Mouse (Mus musculus): ENCODE measurements at regions not wholly inside any gene's neighbourhood (a gene's known extent, or its start where the extent isn't known, plus 50 kb on each side); places are given as distances from the start of the nearest gene placed in this dataset.

- no peak for DNase-seq
These were observed 187.4 kb downstream of the Gpd2 start for GRCm38 (mm10) chr2:57424879-57425278.

- no peak for DNase-seq
These were observed 188.0 kb downstream of the Gpd2 start for GRCm38 (mm10) chr2:57425439-57425838.

GRCm38 (mm10) chr2:57450996-57451770 lies 213.7 kb downstream of the Gpd2 start:
- DNase-seq = no peak

- peak; percentile 52 for DNase-seq
These were observed 216.7 kb downstream of the Gpd2 start for GRCm38 (mm10) chr2:57453896-57454679.

- DNase-seq = no peak
These were observed 222.5 kb downstream of the Gpd2 start for GRCm38 (mm10) chr2:57459901-57460300.

- DNase-seq = no peak
These were observed 236.4 kb downstream of the Gpd2 start for GRCm38 (mm10) chr2:57473873-57474272.

GRCm38 (mm10) chr2:57492116-57492515 lies 254.7 kb downstream of the Gpd2 start:
- no peak for DNase-seq

GRCm38 (mm10) chr2:57492914-57493621 lies 255.6 kb downstream of the Gpd2 start:
- DNase-seq = no peak

- DNase-seq = no peak
These were observed 259.0 kb downstream of the Gpd2 start for GRCm38 (mm10) chr2:57496315-57496954.

- no peak for DNase-seq
These were observed 260.5 kb downstream of the Gpd2 start for GRCm38 (mm10) chr2:57497933-57498332.

GRCm38 (mm10) chr2:57504678-57505077 lies 267.2 kb downstream of the Gpd2 start:
- no peak for DNase-seq

- DNase-seq = no peak
These were observed 285.0 kb downstream of the Gpd2 start for GRCm38 (mm10) chr2:57522465-57522864.

- no peak for DNase-seq
These were observed 285.5 kb downstream of the Gpd2 start for GRCm38 (mm10) chr2:57522983-57523382.

- no peak for DNase-seq
These were observed 290.5 kb downstream of the Gpd2 start for GRCm38 (mm10) chr2:57527966-57528365.

- no peak for DNase-seq
These were observed 302.4 kb downstream of the Gpd2 start for GRCm38 (mm10) chr2:57539842-57540241.

GRCm38 (mm10) chr2:57565258-57565657 lies 327.8 kb downstream of the Gpd2 start:
- no peak for DNase-seq

- DNase-seq = no peak
These were observed 328.7 kb downstream of the Gpd2 start for GRCm38 (mm10) chr2:57566103-57566502.

- DNase-seq = no peak
These were observed 329.7 kb downstream of the Gpd2 start for GRCm38 (mm10) chr2:57567183-57567582.

GRCm38 (mm10) chr2:57587065-57587464 lies 349.6 kb downstream of the Gpd2 start:
- no peak for DNase-seq

GRCm38 (mm10) chr2:57593558-57593957 lies 356.1 kb downstream of the Gpd2 start:
- DNase-seq = no peak

- DNase-seq = no peak
These were observed 360.4 kb downstream of the Gpd2 start for GRCm38 (mm10) chr2:57597694-57598358.

- DNase-seq = no peak
These were observed 374.2 kb downstream of the Gpd2 start for GRCm38 (mm10) chr2:57611599-57611998.

All from kidney, adult 9 months (tissue).